Mouse (Mus musculus) neural tube, embryonic 10.5 days (tissue): ENCODE results near the gene Hdlbp.

ENCODE experiments used
- DNase-seq: peaks from one replicate; pipeline ENCODE4 v3.0.0-alpha.2; 2017; ENCODE audit warnings: low spot score; ENCODE audit errors: extremely low spot score

Hdlbp gene

DNA sequence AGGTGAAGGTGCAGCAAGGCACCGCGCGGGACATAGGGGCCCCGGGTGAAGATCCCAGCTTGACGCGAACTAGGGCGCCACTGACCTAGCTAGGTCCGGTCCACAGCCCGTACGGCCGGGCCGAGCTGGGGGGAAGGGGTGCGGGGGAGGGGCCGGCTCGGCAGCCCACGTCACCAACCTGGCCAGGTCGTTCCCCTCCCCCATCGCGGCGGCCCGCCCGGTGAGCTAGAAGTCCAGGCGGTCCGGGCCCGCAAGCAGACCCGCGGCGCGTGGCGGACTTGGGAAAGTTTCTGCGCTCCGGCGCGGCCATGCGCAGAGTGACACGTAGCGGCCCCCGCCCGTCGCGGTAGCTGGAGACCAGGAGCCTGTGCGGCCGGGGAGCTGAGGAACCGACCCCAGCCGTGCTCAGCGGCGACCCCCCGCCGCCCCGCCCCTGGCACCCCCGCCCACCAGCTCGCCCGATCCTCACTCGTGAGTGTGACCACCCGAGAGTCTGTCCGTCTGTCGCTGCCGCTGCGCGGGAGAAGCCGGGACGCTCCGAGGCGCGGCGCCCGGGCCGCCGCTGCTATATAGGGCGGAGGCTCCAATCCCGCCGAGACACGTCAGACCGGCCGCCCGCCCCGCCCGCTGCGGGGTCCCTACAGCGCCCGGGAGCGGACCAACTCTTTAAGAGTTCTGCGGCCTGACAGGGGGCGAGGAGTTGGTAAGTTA is 33.3 kb downstream of the Hdlbp start:
- DNase-seq: peak; percentile 80

DNA sequence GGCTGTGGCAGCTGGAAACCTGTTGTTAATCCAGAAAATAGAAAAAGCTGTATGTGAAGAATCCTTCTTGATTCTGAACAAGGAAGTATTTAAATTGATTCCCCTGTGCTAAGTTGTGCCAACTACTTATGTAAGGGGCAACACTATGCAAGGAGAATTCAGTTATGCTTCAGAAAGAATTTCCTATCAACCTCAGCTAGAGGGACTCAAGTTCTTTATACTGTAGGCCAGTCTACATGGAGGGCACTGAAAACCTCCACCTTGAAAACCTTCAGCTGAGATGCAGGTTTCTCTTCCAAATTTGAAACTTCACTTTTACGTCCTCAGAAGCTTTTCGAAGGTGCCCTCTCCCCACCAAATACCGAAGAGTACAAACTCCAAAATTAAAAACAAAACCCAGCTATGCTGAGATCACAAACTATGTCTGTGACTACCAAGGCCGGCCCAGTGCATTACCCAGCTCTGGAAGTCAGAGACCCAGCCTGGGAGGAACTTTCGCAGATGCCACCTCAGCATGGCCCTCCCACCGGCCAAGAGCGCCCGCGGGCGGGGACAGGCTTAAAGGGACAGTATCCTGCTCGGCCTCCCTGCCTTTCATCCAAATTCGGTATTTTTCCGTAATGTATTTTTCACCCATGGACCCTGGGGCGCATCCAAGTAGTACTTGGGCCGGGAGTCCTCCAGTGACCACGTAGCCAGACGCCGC is 34.1 kb downstream of the Hdlbp start:
- peak; percentile 75 for DNase-seq

DNA sequence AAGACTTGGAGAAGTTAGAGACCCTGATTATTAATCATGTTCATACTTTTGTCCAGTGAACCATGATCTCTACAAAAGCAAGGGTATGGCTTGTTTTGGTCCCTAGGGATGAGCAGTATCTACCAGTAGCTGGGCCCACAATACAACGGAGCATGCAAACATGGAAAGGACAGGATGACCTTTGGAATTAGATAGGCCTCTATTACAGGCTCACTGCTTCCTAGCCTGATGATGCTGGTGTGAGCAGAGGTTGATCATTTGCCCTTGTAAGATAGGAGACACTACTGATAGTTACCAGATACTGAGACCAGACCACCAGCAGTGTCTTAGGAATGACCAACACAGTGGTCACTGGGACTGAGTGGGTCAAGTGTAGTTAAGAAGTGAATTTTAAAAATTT is 39.3 kb downstream of the Hdlbp start:
- no peak for DNase-seq

DNA sequence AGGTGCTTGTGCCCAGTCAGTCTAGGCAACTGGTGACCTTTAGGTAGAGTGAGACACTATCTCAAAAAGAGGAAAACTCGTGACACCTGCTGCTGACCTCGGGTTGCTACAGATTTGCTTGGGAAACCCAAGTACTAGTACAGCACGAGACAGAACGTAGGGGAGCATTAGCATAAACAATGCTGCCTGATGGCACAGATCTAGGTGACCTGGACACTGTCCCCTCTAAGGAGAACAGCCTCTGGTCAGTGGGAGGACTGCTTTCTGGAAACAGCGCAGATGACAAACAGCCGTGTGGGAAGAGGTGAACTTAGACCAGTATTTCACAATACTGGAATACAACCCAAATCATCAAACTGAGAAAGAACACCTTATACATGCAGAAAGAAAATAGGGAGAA is 46.5 kb downstream of the Hdlbp start:
- no peak for DNase-seq

DNA sequence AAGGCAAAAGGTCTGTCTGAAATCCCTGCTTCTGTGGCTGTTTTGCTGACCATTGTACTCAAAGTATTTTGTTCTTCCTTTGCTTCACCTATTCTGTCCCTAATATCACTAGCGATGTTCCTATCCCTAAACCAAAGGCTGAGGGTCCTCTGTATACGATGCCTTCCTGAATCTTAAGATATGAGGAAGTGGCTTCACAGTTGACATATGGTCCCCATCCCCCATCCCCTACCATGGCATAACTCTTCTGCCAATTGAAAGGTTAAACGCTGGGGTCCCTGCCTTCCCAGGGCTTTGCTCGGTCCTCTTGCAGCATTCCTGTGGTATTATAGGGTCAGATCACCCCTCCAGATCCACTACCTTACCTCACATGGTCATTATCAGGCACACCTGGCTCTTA is 75.2 kb downstream of the Hdlbp start:
- DNase-seq: no peak

DNA sequence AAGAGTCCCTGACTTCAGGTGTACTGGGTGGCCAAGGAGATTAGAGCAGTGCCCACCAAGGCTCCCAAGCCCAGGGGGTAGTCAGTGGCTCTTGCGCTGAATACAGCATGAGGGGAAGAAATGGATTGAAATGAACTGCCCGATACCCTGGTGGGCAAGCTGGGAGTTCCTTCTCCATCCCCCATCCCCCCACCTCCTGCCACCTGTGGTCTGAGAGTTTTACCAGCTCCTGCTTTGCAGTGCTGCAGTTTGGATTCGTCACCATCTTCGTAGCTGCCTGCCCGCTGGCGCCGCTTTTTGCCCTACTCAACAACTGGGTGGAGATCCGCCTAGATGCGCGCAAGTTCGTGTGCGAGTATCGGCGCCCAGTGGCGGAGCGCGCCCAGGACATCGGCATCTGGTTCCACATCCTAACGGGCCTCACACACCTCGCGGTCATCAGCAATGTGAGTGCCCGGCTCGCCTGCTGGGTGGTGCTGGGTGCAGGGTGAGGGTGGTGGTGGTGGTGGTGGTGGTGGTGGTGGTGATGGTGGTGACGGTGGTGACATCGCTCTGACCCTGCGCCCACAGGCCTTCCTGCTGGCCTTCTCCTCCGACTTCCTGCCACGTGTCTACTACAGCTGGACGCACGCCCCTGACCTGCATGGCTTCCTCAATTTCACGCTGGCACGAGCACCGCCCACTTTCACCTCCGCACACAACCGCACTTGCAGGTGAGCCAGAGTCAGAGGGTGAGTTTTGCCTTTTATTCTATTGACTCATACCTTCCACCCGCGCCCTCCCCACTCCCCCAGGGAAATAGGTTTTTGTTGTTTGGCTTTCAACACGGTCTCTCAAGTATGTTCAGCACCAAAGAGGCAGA is 77.2 kb downstream of the Hdlbp start:
- peak; percentile 27 for DNase-seq

DNA sequence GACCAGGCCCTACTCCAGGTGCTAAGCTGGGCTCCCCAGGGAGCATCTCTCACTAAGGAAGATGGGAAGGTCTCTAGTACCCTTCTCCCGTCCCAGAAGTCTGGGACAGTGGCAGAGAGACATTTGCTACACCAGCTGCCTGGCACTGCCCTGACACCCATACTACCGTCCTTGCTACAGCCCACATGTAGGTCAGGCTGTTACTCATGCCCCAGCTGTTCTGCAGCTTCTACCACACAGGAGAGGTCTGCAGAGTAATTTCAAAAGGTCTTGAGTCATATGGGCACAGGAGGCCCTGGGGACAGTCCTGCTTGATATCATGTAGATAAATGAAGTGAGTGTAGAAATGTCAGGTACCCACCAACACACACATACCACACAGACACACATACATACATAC is 89.7 kb downstream of the Hdlbp start:
- DNase-seq: no peak

DNA sequence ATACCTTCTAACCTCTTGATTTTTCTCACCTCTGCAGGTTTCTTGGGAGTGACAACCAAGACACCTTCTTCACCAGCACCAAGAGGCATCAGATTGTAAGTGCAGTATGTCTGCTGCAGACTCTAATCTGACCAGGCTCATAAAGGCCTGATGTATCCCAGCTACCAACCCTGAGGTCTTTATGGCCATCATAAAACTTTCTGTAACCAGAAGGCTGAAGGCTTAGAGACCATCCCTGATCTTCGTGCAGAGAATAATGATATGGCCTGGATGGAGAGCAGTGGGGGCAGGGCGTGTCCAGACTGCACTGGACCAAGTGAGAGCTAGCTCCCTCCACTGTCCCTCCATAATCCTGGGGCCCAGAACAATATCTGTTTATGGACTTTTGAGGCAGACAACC is 91.4 kb downstream of the Hdlbp start:
- DNase-seq: no peak

DNA sequence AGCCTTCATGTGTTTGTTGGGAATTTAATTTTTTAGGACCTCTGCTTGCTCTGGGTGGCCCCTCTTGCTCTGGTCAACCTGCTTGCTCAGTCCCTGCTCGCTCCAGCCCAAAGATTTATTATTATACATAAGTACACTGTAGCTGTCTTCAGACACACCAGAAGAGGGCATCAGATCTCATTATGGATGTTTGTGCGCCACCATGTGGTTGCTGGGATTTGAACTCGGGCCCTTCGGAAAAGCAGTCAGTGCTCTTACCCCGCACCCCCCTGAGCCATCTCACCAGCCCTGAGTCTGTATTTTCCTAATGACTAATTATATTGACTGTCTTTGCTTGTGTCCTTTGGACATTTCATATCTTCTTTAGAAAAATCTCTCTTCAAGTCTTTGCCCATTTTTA is 99.5 kb downstream of the Hdlbp start:
- no peak for DNase-seq

DNA sequence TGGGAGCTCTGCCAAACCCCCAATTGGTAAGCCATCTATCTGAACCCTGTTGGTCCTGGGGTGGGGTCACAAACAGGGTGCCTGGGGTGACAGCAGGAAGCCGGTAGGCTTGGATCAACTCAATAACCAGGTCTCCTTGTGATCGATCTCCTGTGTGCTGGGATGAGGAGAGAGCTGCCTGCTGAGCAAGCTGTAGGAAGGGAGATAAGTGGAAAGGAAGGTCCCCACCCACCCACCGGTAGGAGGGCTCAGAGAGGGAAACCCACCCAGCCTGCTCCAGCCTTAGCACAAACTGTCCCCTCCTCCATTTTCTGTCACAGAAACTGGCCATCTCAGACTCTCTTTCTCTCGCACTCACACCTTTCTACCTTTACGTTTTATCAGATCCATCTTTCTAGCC is 101.3 kb downstream of the Hdlbp start:
- DNase-seq: no peak

DNA sequence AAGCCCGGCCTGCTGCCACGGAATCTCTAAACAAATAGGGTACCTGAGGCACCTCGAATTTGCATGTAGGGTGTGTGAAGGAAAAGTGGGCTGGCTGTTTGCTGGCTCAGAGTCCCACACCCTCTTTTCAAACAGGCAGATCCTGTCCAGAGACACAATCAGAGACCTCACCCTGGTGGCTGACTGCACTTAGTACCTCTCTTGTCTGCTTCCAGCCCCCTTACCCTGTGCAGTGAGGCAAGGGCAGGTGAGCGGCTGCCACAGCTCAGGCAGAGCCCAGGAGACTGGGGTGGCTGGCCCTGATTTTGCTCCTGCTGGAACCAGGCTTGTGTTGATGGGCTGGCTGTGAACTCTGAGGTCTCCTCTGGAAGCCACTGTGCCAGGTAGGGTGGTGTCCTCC is 105.0 kb downstream of the Hdlbp start, which contains the start of gene Ano7:
Ano7 (plus strand) TSS at position 266 of the 400 bp plus-strand sequence.
- DNase-seq: no peak

DNA sequence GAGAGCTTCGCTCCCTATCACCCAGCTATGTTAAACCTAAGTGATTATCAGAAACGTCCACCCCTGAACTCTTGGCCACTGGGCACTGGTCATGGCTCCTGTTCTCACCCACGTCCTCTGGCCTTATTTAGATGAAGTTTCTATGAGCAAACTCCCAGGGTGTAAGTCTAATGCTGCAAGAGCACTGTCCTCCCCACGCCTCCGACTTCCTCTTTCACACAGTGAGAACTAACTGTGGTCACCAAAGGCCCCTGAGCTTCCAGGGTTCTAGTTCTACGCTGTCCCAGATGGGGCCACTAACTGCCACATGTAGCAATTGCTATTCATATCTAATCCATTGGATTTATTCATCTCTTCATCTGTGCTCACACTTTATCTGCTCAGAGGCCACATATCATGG is 113.0 kb downstream of the Hdlbp start:
- DNase-seq: no peak

DNA sequence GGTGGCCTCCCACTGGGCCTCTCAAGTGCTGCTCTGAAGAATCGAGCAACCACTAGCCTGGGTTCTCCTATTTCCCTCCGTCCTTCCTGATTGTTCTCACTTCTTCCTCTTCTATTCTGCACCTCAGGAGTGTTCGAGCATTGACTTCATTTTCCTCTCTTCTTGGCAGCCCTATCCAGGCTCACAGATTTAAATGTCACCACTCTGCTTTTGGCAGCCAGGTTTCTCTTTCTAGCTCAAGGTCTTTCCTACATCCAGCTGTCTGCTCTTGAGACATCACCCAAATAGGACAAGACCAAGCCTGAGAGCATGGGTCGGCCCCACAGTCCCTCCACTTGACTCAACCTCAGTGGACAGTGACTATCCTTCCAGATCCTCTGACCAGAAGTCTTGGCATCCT is 116.0 kb downstream of the Hdlbp start:
- no peak for DNase-seq
